Mouse (Mus musculus) adrenal gland, postnatal 25 days (tissue): Measurements from ENCODE around the gene Acaca. TPM values are rescaled to one million over a fixed set of nuclear protein-coding genes. Genes with fewer than 3 reads are reported as not detected.

Experiments
- DNase-seq: peaks from one replicate; pipeline ENCODE4 v3.0.0; 2021; ENCODE audit warnings: mixed read lengths
- long read RNA-seq: library from polyadenylated mRNA; stranded (forward); transcript quantifications from one replicate; pipeline ENCODE4 v2.0.0, GENCODE M21; 2021
- total RNA-seq: library from RNA; stranded (reverse); gene quantifications from 2 replicates; pipeline ENCODE4 v1.2.3, GENCODE M21; 2021

Acaca gene
- 264 and 316 TPM in 2 replicates for total RNA-seq
- long read RNA-seq, partial matches to known transcripts: 50 of 68 reads
- long read RNA-seq, other reads (novel, unspliced or antisense): 17 of 68 reads

DNA sequence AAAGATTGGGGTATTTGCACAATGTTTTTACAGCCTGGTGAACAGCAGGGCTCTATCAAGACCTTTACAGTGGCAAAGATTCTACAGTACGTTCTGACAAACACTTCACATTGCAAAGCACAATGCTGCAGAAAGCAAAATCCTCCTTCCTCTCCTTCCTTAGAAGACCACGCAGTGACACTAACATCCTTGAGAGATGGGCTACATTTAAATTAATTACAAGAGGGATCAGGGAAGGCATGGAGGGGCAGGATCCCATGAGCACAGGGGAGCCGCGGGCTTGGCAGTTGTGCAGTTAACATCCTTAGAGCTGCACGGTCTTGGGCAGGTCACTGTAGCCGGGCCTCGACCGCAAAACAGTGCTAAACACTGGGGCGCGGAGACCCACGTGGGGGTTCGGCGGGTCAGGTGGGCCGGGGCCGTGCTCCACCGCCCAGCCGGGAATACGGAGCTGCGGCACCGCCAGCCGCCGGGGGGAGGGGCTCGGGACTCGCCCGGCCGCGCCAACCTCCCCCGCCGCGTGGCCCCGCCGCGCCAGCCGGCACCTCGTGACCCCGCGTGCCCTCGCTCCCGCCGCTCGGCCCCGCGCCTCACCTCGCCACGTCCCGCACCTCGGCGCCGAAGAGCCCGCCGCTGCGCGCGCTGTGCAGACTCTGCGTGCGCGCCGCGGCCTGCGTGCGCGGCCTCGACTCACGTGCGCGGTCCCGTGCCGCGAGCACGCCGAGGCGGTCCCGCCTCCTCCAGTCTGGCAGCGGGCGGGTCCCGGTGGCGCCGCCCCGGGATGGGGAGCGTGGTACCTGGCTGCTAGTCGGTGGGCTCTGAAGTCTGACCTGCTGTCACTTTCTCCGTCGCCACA is at the start of gene Acaca, which contains the start of gene Tada2a:
Gene Acaca (plus strand): TSS at position 730 of the 856 bp plus-strand sequence.
Gene Tada2a (minus strand): TSS at position 658 of the 856 bp plus-strand sequence.
- peak; percentile 82 for DNase-seq

- DNase-seq: no peak
Measured at GRCm38 (mm10) chr11:84079887-84080286, 49.6 kb upstream of the Acaca start.

GRCm38 (mm10) chr11:84080327-84080726 is 49.1 kb upstream of the Acaca start:
- no peak for DNase-seq

DNA sequence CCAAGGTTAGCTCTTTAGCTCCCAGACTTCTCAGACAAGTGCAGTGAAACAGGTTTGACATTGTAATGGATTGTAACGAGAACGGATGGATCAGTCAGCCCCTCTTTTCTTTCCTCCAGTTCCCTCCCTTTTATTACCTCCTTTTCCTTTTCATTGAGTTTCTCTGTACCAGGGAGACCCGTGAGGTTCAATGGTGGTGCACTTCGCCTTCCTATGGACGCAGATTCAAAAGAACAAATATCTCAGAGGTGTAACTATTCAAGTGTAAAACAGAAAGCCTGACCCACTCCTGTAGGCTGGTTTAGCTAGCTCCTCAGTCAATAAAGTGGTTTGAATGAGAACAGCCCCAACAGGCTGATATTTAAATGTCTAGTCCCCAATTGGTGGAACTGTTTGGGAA is 47.6 kb upstream of the Acaca start:
- DNase-seq: no peak

GRCm38 (mm10) chr11:84090572-84090971 is 38.9 kb upstream of the Acaca start:
- DNase-seq: no peak

GRCm38 (mm10) chr11:84095084-84095483 is 34.4 kb upstream of the Acaca start:
- no peak for DNase-seq

DNA sequence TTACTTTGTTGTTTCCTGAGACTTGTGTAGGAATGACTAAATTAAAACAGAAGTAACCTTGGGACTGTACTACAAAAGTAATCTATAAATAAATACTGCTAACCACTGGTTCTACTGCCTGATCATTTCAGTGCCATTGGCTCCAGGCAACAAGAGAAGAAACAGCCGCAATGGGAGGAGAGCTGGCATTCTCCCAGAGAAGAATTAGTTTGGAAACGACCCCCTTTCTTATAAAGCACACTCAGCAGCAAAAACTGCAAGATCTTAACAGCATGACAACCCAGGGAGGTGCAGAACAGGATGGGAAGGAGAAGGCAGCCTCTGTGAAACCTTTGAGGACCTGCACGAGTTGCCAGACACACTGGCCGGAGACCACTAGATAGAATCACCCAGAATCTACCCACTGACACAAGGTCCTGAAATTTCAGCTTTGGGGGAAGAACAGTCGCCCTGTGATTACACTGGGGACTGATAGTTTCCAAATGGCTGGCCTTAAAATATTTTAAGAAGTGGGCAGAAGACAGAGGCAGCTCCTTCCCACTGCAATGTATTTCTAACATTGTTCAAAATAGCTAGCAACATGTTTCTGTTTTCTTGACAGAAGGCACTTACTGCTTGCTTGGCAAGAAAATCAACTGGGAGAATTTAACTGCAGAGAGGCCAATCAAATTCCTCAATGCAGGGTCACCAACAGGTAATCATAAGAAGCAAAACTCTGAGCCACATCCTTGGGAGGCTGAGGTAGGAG is 32.0 kb upstream of the Acaca start:
- DNase-seq: no peak

DNA sequence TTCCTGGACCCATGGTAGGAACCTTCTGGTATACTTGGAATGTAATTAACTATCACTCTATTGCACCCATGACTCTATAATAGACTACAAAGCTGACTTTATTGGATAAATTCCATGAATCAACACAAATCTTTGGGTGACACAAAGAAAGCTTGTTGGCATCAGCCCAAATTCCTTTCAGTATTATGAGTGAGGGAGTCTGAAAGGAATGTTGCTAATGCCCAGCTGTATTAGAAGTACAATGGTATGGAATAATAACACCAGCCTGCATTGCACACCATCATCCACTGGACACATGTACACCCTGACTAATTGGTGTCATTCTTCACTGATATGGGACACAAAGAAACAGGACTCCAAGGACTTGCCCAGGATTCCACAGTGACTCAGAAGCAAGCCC is 28.3 kb upstream of the Acaca start:
- no peak for DNase-seq

GRCm38 (mm10) chr11:84104036-84104435 is 25.4 kb upstream of the Acaca start:
- DNase-seq: peak; percentile 31

- DNase-seq: no peak
Measured at GRCm38 (mm10) chr11:84107137-84107536, 22.3 kb upstream of the Acaca start.

DNA sequence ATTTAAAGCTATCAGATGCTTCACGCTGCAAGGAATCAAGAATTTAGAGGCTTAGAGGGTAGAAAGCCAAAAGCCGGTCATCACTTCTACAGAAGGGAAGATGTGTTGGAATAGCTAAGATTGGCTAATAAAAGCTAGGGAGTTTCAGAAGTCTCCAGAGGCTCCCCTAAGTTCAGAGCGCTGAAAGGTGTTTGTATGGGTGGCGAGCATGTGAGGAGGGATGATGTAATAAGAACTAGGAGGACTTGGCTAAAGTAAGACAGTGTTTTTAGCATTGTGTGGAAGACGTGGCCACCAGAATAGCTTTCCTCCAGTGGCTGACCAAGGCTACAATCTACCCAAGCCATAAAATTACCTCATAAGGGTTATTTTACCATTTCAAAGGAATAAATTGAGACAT is 15.8 kb upstream of the Acaca start:
- no peak for DNase-seq

DNA sequence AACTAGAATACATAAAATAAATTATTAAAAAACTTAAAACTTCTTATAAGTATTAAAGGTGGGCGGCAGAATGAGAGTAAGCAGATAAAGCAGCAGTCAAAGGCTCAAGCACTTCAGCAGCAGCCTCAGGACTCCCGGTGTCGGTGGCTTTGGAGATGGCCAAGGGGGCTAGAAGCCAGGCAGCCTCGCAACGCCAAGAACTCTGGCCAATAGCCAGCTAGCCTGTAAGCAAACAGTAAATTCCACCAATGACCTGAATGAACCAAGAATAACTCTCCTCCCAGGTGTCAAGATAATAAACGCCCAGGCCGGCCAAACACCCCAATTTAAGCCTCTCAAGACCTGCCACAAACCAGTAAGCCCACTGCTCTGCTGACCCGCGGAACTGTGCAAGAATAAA is 13.8 kb upstream of the Acaca start:
- DNase-seq: no peak

- no peak for DNase-seq
Measured at GRCm38 (mm10) chr11:84116221-84116620, 13.3 kb upstream of the Acaca start.

DNA sequence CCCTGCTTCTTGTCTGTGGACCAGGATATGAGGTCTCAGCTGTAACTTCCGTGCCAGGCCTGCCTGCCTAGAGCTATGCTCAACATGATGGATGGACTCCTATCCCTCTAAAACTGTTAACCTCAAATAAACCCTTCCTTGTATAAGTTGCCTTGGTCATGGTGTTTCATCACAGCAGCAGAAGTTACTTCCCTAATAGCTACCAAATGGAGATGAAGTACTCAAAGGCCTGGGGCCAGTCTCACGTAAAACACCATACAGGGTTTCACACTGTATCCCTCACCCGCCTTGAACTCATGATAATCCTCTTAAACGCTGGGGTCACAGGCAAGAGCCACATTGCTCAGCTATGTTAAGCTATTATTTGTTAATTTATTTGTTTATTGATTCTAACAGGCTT is 12.0 kb upstream of the Acaca start:
- DNase-seq: no peak

GRCm38 (mm10) chr11:84121051-84121956 is 8.2 kb upstream of the Acaca start:
- DNase-seq: no peak

- no peak for DNase-seq
Measured at GRCm38 (mm10) chr11:84127977-84128376, 1.5 kb upstream of the Acaca start.

DNA sequence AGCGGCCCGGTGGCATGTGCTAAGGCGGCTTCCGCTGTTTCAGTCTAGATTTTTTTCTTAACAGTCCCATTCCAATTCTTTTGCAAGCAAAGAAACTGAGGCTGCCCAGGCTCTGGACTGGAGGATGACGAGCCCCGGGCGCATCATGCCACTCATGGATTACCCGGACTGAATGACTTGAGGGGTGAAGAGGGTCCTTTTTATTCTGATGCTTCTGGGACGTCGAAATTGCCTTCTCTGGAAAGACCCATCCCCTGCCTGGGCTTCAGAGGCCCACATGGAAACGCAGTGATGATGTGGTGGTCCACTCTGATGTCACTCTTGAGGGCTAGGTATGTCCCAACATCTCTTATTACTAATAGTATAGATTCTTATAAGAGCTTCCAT is 320 bp downstream of the Acaca start:
- no peak for DNase-seq

GRCm38 (mm10) chr11:84134331-84134860 is 4.9 kb downstream of the Acaca start:
- DNase-seq: no peak

GRCm38 (mm10) chr11:84136453-84136852 is 7.0 kb downstream of the Acaca start:
- DNase-seq: no peak

GRCm38 (mm10) chr11:84141752-84142151 is 12.3 kb downstream of the Acaca start:
- DNase-seq: peak; percentile 35

DNA sequence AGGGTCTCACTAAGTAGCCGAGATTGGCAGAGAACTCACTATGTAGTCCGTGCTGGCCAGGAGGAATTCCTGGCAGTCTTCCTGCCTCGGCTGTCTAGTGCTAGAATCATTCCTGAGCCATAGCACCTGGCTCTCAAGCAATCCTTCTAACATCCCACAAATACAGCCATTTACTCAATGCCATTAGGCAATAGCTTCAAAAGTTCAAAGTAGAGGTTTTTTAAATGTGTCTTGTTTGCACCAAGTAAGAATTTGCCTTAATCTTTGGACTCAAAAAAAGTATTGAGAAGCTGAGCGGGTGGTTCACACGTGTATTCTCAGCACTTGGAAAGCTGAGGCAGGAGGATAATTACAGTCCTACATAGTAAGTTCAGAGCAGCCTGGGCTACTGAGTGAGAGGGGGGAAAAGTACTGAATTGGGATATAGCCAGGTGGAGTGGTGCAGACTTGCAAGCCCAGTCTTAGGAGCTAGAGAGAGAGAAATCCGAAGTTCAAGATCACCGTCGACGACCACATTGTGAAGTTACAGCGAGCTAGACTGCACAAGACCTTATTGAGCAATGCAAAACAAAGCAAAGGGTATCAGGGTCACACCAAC is 15.8 kb downstream of the Acaca start:
- DNase-seq: no peak

DNA sequence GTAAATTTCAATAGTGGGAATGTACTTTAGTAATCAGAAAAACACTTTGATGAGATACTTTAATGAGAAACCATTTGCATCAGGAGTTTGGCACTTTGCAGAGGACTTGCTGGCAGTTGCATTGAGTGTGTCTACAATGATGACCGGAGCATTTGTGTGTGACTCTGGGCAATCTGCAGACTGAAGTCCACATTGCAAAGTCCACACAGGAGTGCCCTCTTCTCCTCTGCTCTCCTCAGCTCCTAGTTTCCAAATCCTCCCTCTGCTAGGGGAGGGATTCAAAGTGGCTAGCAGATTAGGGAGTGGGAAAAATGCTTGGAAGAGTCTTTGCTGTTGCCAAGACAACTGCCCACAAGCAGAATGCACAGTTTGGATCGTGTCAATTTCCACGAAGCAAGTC is 16.6 kb downstream of the Acaca start:
- DNase-seq: no peak
